Mouse (Mus musculus): Measurements from ENCODE around the gene Sphkap.

DNA sequence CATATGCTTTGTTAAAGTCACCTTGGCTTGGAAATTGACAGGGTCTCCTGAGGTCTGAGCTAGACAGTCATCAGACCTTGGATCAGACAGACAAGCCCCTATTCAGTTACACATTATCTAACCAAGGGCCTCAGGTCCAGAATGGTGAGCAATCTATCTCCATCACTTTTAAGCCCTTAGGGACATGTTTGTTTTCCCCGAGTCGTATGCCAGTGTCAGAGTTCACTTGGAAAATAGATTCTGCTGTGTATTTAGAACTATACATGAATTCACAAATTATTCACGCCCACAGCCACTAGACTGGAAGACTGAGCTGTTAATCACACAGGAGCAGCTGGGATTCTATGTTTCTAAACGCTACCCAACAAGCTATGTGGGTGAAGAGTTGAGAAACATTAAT, 91.1 kb downstream of the Sphkap start:
- TF ChIP-seq POLR2A (IDR thresholded peaks at IDR 0.05; ENCODE audit: low read depth, low read length) (no peak), CTCF (conservative IDR thresholded peaks at IDR 0.05; ENCODE audit: insufficient read depth, insufficient read length, low read depth, low read length) (no peak)
